Mouse (Mus musculus) liver, postnatal 0 days (tissue): Measurements from ENCODE around the gene Fam122a. TPM values are rescaled to one million over a fixed set of nuclear protein-coding genes. Genes with fewer than 3 reads are reported as not detected.

Source experiments
- ATAC-seq: fragments of 200-750 bp; cut with Nextera tagmentation; 2 replicates; pipeline ENCODE4 v1.8.0; 2017; ENCODE audit warnings: mild to moderate bottlenecking, moderate library complexity
- DNase-seq: peaks from one replicate; pipeline ENCODE4 v3.0.0-alpha.2; 2016
- H3K27ac ChIP-seq: fragments of 300-500 bp; sonication (generic); 2 replicates; pipeline ENCODE4 v1.5.1; 2014; ENCODE audit warnings: antibody characterized with exemption, moderate library complexity, mild to moderate bottlenecking, low read depth
- H3K27me3 ChIP-seq: fragments of 300-500 bp; sonication (generic); 2 replicates; pipeline ENCODE4 v1.6.1; 2014; ENCODE audit warnings: low read length, control low read depth, mixed read lengths; ENCODE audit not compliant: insufficient read depth
- H3K36me3 ChIP-seq: fragments of 300-500 bp; sonication (generic); replicated peaks from 2 replicates; pipeline ENCODE4 v1.6.1; 2014; ENCODE audit warnings: mild to moderate bottlenecking, control low read depth, low read length, moderate library complexity, mixed read lengths; ENCODE audit not compliant: insufficient read depth
- H3K4me1 ChIP-seq: fragments of 300-500 bp; sonication (generic); 2 replicates; pipeline ENCODE4 v1.6.1; 2014; ENCODE audit warnings: antibody characterized with exemption, mild to moderate bottlenecking, control low read depth; ENCODE audit not compliant: insufficient read depth
- H3K4me2 ChIP-seq: fragments of 300-500 bp; sonication (generic); 2 replicates; pipeline ENCODE4 v1.6.1; 2014; ENCODE audit warnings: low read depth, mild to moderate bottlenecking, low read length, moderate library complexity, mixed read lengths
- H3K4me3 ChIP-seq: fragments of 300-500 bp; sonication (generic); 2 replicates; pipeline ENCODE4 v1.5.1; 2014; ENCODE audit warnings: low read depth, low read length
- H3K9ac ChIP-seq: fragments of 300-500 bp; sonication (generic); replicated peaks from 2 replicates; pipeline ENCODE4 v1.6.1; 2014; ENCODE audit warnings: mild to moderate bottlenecking, moderate library complexity
- H3K9me3 ChIP-seq: fragments of 300-500 bp; sonication (generic); 2 replicates; pipeline ENCODE4 v1.6.1; 2016; ENCODE audit warnings: mild to moderate bottlenecking, control low read depth, low read length, mixed read lengths
- CTCF ChIP-seq: sonication (generic); IDR thresholded peaks from 2 replicates; pipeline ENCODE4 v1.5.1; 2016; ENCODE audit warnings: antibody characterized with exemption, low read depth
- EP300 ChIP-seq: IDR thresholded peaks from 2 replicates; pipeline ENCODE4 v1.6.1; 2016; ENCODE audit warnings: antibody characterized with exemption, low read depth, mild to moderate bottlenecking
- WGBS: fragments of 180-500 bp; shearing (Covaris S2); extraction: QIAGEN DNeasy Blood & Tissue Kit; methylation state at CpG from one replicate; pipeline ENCODE4 v1.1.7; 2014; ENCODE audit not compliant: insufficient replicate concordance; 5-methylcytosine and 5-hydroxymethylcytosine counted together
- polyA plus RNA-seq: library from polyadenylated mRNA; unstranded; fragments of >200 nt; fragmentation: Nextera tagmentation; extraction: Ambion mirVana; gene quantifications from 2 replicates; pipeline ENCODE4 v1.2.1, GENCODE M21; 2015

The Fam122a gene
- polyA plus RNA-seq, 1 experiment from 2014 or later, result 28.6 TPM

DNA sequence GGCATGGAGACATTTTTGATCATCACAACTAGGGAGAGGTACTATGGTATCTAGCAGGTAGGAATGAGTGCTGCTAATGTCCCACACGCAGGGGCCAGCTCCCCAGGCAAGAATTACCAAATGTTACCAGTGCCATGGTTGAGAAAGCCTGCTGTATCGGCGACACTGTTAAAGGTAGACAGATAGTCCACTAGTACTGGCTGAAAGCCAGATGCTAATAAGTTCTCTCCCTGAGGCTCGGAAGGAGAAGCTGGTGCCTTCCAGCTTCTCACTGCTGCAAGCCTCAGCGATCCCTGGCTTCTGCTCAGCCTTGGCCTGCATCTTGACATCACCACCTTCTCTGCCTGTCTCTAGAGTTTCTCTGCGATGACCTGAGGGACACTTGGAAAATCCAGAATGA is 32.2 kb upstream of the Fam122a start:
- TF ChIP-seq EP300 (no peak), CTCF (no peak)
- Histone ChIP-seq H3K27ac (no peak overlapping the region), H3K4me2 (no peak overlapping the region), H3K27me3 (no peaks in the 10 kb centered on the region), H3K9me3 (no peaks in the 10 kb centered on the region), H3K4me3 (no peak overlapping the region), H3K4me1 (peaks cover 34% of the 10 kb centered on the region), H3K9ac (no peak overlapping the region), H3K36me3 (no peaks in the 10 kb centered on the region)
- DNase-seq (no peak), ATAC-seq (no peak)
- WGBS, result 72% methylated on average over 6 of the region's 6 CpGs

DNA sequence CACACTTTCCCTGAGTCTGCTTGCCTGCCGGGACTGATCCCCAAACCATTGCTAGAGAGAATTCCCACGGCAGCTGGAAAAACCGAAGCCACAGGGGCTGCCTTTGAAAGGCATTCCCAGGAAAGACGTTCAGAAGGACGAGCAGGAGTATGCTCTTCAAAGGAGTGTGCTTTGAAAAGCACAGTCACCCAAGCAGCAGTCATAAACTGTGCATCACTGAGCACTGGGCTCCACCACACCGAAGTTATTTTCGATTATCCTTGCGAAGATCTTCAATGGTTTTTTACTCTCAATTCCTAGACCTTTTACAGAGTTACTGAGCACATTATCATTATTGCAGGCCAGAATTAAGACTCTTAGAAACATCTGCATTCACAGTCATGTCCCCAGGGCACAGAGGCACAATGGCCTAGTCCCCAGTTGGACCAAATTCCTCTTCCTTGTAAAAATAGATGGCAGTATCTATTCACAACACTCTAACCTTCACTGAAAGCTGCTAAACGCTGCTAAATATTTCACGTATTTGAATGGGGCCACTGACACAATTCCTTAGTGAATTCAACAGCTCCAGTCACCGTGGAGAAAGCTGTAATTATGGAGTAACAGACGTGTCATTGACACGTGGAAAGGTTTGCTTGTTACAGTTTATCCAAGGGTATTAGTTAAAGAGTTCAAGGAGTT is 31.1 kb upstream of the Fam122a start:
- H3K9ac ChIP-seq, result no peak overlapping the region
- H3K4me3 ChIP-seq, result no peak overlapping the region
- no peak for ATAC-seq
- no peak overlapping the region for H3K27ac ChIP-seq
- no peaks in the 10 kb centered on the region for H3K27me3 ChIP-seq
- no peaks in the 10 kb centered on the region for H3K36me3 ChIP-seq
- TF ChIP-seq EP300 (no peak), CTCF (no peak)
- DNase-seq, result no peak
- no peaks in the 10 kb centered on the region for H3K9me3 ChIP-seq
- no peak overlapping the region for H3K4me2 ChIP-seq
- 79% methylated on average over 13 of the region's 13 CpGs for WGBS
- H3K4me1 ChIP-seq, result peaks cover 27% of the 10 kb centered on the region

DNA sequence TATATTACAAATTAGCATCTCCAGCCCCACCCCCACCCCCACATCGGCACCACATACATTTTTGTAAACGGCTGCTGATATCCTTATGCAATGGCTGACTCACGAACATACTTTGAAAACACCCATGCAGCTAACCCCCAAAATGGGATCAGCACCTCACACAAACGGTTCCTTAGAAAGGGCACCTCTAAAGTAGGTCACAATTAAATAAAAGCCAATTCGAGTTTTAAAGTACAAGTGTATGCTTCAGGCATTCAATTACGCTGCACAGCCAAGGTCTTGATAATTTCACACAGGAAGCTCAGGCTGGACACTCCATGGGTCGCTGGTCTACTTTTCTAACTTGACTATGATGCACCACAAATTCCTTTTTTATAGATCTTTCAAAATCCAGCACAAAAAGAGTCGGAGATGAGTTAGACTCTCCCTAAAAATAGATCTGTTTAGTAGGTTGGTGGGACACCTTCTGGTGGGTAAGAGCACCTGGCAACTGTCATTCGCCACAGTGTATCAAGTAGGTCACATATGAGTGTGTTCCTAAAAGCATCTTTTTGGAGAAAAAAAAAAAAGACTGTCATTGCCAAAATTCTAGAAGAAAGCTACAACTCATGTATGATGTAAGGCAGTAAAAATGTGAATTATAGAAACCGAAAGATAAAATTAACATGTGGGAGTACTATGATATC is 25.7 kb upstream of the Fam122a start:
- Histone ChIP-seq H3K36me3 (no peaks in the 10 kb centered on the region), H3K4me3 (no peak overlapping the region), H3K4me1 (no peaks in the 10 kb centered on the region), H3K9me3 (no peaks in the 10 kb centered on the region), H3K9ac (no peak overlapping the region), H3K27ac (no peak overlapping the region), H3K4me2 (no peak overlapping the region), H3K27me3 (no peaks in the 10 kb centered on the region)
- TF ChIP-seq EP300 (no peak), CTCF (no peak)
- ATAC-seq (no peak), DNase-seq (no peak)
- WGBS, result 82% methylated on average over 10 of the region's 10 CpGs

DNA sequence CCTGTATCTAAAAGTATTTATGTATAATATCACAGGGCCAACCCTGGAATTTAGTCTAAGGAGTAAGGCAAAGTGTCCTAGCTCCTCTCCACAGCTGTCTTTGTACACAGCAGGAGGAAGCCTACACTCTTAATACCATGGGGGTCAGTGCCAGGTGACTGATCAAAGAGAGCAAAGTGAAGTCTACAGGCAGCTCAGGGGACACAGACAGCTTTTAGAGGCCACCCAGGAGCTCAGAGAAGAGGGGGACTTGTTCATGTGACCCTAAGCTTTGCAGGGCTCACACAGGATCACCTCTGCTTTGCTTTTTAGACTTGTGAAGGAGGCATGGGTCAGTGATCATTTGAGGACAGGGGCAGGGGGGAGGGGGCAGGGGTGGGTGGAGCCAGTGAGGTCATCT is 24.4 kb upstream of the Fam122a start:
- no peak for TF ChIP-seq EP300
- TF ChIP-seq CTCF, result no peak
- H3K27ac ChIP-seq, result no peak overlapping the region

DNA sequence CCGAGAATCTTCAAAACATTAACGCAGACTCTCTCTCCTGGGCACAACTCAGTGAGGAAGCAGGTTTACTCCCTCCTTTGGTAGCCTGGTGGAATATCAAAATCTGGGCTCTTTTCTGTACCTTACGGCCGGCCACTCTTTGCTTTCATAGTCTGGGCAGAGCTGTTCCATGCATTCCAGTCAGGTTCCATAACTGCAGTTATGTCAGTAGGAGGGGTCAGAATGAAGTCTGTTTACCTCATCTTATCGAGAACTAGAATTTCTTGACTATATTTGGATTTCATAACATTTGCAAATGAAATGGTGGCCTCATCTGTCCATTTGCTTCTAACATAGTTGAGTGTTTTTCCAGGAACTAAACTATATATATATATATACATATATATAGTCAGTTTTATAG is 23.3 kb upstream of the Fam122a start:
- H3K9ac ChIP-seq, result no peak overlapping the region

More for the DNA sequence above, 24.4 kb upstream of the Fam122a start:
- Histone ChIP-seq H3K4me2 (no peak overlapping the region), H3K9ac (no peak overlapping the region), H3K27me3 (no peaks in the 10 kb centered on the region), H3K36me3 (no peaks in the 10 kb centered on the region), H3K9me3 (no peaks in the 10 kb centered on the region), H3K4me1 (no peaks in the 10 kb centered on the region), H3K4me3 (no peak overlapping the region)
- DNase-seq, result no peak
- no peak for ATAC-seq

DNA sequence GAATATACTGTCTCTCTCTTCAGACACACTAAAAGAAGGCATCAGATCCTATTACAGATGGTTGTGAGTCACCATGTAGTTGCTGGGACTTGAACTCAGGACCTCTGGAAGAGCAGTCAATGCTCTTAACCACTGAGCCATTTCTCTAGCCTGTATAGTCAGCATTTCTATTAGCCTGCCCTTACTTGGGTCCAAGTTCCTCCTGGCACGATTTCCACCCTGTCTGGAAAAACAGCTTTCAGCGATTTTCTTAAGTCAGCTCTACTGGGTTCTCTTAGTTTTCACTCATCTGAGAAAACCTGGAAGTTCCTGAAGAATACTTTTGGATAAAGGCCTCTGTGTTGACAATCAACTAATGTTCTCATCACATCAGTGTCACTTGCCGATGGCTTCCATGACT is 22.1 kb upstream of the Fam122a start:
- Histone ChIP-seq H3K9ac (no peak overlapping the region), H3K27ac (no peak overlapping the region), H3K27me3 (no peaks in the 10 kb centered on the region), H3K4me2 (no peak overlapping the region), H3K4me1 (0 out of 2 replicates have a peak, but pooled peaks cover 2% of the 10 kb centered on the region), H3K4me3 (no peak overlapping the region), H3K9me3 (no peaks in the 10 kb centered on the region), H3K36me3 (no peaks in the 10 kb centered on the region)
- WGBS, result 81% methylated on average over 3 of the region's 3 CpGs
- DNase-seq (no peak), ATAC-seq (no peak)
- TF ChIP-seq CTCF, result no peak
- no peak for TF ChIP-seq EP300

More for the DNA sequence above, 23.3 kb upstream of the Fam122a start:
- no peak for ATAC-seq
- WGBS, result 75% methylated on average over 5 of the region's 5 CpGs
- TF ChIP-seq CTCF, result no peak
- no peak overlapping the region for H3K4me3 ChIP-seq
- H3K4me1 ChIP-seq, result no peaks in the 10 kb centered on the region
- H3K27ac ChIP-seq, result no peak overlapping the region
- H3K9me3 ChIP-seq, result no peaks in the 10 kb centered on the region
- H3K36me3 ChIP-seq, result no peaks in the 10 kb centered on the region
- H3K4me2 ChIP-seq, result no peak overlapping the region
- no peak for DNase-seq
- no peaks in the 10 kb centered on the region for H3K27me3 ChIP-seq

DNA sequence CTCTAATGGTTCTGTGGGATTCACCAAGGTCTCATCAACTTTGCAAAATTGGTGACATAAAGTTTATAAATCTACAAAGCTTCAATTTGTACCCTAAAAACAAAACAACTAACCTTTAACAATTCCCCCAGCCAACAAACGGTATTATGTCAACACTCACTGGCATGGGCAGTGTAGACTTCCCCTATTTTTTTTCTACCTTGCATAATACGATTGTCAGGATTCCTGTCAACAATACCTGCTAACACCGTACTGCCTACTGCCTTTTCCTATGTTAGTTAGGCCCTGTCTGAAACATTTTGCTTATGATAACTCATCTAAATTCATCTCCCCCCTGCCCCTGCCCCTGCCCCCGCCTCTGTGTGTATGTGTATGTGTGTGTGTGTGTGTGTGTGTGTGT is 16.7 kb upstream of the Fam122a start:
- Histone ChIP-seq H3K36me3 (no peaks in the 10 kb centered on the region), H3K4me3 (no peak overlapping the region), H3K9me3 (no peaks in the 10 kb centered on the region)

More for the DNA sequence above, 16.7 kb upstream of the Fam122a start:
- Histone ChIP-seq H3K9ac (no peak overlapping the region), H3K4me1 (0 out of 2 replicates have a peak, but pooled peaks cover 5% of the 10 kb centered on the region), H3K4me2 (no peak overlapping the region), H3K27me3 (no peaks in the 10 kb centered on the region), H3K27ac (no peak overlapping the region)
- ATAC-seq (no peak), DNase-seq (no peak)
- TF ChIP-seq EP300, result no peak
- no peak for TF ChIP-seq CTCF
- WGBS, result 53% methylated on average over 4 of the region's 4 CpGs
